Mouse (Mus musculus): ENCODE results near the gene E330021D16Rik. TPM values are rescaled to one million over a fixed set of nuclear protein-coding genes. Genes with fewer than 3 reads are reported as not detected.

Gene E330021D16Rik
- polyA plus RNA-seq, 1 experiment from 2014 or later: not detected

- no peak overlapping the region for H3K27ac ChIP-seq (ENCODE audit: low read depth, low read length)
- no peaks in the 10 kb centered on the region for H3K9me3 ChIP-seq (ENCODE audit: control insufficient read depth, low read length)
- H3K4me2 ChIP-seq: no peak overlapping the region
- no peak for ATAC-seq (replicated peaks; ENCODE audit: low FRiP score)
- no peak for DNase-seq (ENCODE audit: low spot score)
- no peaks in the 10 kb centered on the region for H3K4me1 ChIP-seq (replicated peaks; ENCODE audit: control insufficient read depth, insufficient read depth, low read length)
- no peaks in the 10 kb centered on the region for H3K27me3 ChIP-seq (replicated peaks; ENCODE audit: control insufficient read depth, insufficient read depth, low read length)
- no peak overlapping the region for H3K9ac ChIP-seq (ENCODE audit: low read depth, low read length)
- WGBS: 75% methylated on average over 4 of the region's 4 CpGs
- H3K36me3 ChIP-seq (ENCODE audit: control insufficient read depth, insufficient read depth, low read length): no peaks in the 10 kb centered on the region
- H3K4me3 ChIP-seq (ENCODE audit: low read depth, low read length): no peak overlapping the region
Measured at GRCm38 (mm10) chr6:136364008-136364407, 51.4 kb downstream of the E330021D16Rik start.

DNA sequence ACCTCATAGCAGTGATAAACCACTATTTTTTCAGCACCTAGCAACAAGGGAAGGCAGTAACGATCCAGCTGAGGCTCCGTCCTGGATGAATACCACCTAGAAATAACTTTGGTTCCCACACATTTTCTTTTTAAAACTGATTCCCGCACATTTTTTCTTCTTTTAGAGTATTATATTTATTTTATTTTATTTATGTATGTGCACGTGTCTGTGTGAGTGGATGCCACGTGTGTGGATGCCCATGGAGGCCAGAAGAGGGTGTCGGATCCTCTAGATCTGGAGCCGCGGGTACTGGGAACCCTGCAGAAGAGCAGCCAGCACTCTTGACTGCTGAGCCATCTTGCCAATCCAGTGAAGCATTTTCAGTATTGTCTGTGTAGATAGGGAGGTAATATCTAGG, 52.1 kb downstream of the E330021D16Rik start:
- Histone ChIP-seq H3K27ac (ENCODE audit: low read depth, low read length) (no peak overlapping the region), H3K4me3 (ENCODE audit: low read depth, low read length) (no peak overlapping the region), H3K27me3 (replicated peaks; ENCODE audit: control insufficient read depth, insufficient read depth, low read length) (no peaks in the 10 kb centered on the region), H3K36me3 (ENCODE audit: control insufficient read depth, insufficient read depth, low read length) (no peaks in the 10 kb centered on the region), H3K9me3 (ENCODE audit: control insufficient read depth, low read length) (no peaks in the 10 kb centered on the region), H3K4me2 (no peak overlapping the region), H3K4me1 (replicated peaks; ENCODE audit: control insufficient read depth, insufficient read depth, low read length) (no peaks in the 10 kb centered on the region), H3K9ac (ENCODE audit: low read depth, low read length) (no peak overlapping the region)
- ATAC-seq (replicated peaks; ENCODE audit: low FRiP score) (no peak), DNase-seq (ENCODE audit: low spot score) (no peak)
- 85% methylated on average over 8 of the region's 8 CpGs for WGBS

GRCm38 (mm10) chr6:136358471-136358870, 56.9 kb downstream of the E330021D16Rik start:
- Histone ChIP-seq H3K4me2 (no peak overlapping the region), H3K9me3 (ENCODE audit: control insufficient read depth, low read length) (no peaks in the 10 kb centered on the region), H3K36me3 (ENCODE audit: control insufficient read depth, insufficient read depth, low read length) (no peaks in the 10 kb centered on the region), H3K4me3 (ENCODE audit: low read depth, low read length) (no peak overlapping the region), H3K4me1 (replicated peaks; ENCODE audit: control insufficient read depth, insufficient read depth, low read length) (no peaks in the 10 kb centered on the region), H3K9ac (ENCODE audit: low read depth, low read length) (no peak overlapping the region), H3K27me3 (replicated peaks; ENCODE audit: control insufficient read depth, insufficient read depth, low read length) (no peaks in the 10 kb centered on the region), H3K27ac (ENCODE audit: low read depth, low read length) (no peak overlapping the region)
- DNase-seq (ENCODE audit: low spot score) (no peak), ATAC-seq (replicated peaks; ENCODE audit: low FRiP score) (no peak)
- WGBS: 74% methylated on average over 5 of the region's 5 CpGs

DNA sequence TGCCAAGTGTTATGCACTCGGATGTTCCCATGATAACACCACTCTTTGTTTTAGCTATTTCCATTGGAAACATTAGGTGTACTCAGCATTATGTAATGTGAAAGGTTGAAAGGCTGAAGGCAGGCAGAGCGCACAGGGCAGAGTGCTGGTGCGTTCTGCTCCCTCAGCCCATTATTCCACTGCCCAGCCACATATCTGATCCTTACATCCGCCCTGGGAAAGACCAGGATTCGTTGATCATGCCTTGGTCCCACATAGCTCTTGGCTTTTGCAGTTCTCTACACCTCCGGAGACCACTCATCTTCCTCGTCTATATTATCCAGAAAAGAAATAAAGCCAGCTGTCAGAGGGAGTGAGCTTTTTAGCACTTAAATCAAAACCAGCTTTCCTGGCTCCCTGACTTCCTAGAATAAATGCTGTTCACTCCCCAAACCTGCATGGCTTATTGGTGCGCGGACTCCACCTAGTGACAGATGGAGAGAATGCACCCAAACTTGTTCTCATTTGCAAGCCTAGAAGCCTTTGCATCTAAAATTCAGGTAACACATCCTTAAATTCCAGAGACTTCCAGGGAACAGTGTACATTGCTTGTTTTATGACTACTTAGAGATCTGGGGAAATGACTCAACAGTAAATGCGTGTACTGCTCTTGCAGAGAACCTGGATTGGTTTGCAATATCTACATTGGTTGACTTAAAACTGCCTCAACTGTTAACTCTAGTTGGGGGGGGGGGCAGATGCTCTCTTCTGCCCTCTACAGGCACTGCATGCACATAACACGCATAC, 61.8 kb downstream of the E330021D16Rik start:
- no peak for ATAC-seq (replicated peaks; ENCODE audit: low FRiP score)
- no peak overlapping the region for H3K4me3 ChIP-seq (ENCODE audit: low read depth, low read length)
- H3K4me2 ChIP-seq: no peak overlapping the region
- H3K36me3 ChIP-seq (ENCODE audit: control insufficient read depth, insufficient read depth, low read length): no peaks in the 10 kb centered on the region
- H3K4me1 ChIP-seq (replicated peaks; ENCODE audit: control insufficient read depth, insufficient read depth, low read length): no peaks in the 10 kb centered on the region
- H3K27ac ChIP-seq (ENCODE audit: low read depth, low read length): no peak overlapping the region
- H3K9ac ChIP-seq (ENCODE audit: low read depth, low read length): no peak overlapping the region
- DNase-seq (ENCODE audit: low spot score): peak; percentile 40
- 35% methylated on average over 11 of the region's 11 CpGs for WGBS
- no peaks in the 10 kb centered on the region for H3K9me3 ChIP-seq (ENCODE audit: control insufficient read depth, low read length)
- H3K27me3 ChIP-seq (replicated peaks; ENCODE audit: control insufficient read depth, insufficient read depth, low read length): no peaks in the 10 kb centered on the region

Other genes with a start within 250 kb of the E330021D16Rik start
- 0.04 and 0.32 TPM in 2 replicates for gene Grin2b, start 242.1 kb downstream of the E330021D16Rik start, polyA plus RNA-seq (2014; fragmentation: Nextera tagmentation; extraction: Ambion mirVana)
- not detected in 2 replicates for gene Gm8994, start 88.0 kb downstream of the E330021D16Rik start, polyA plus RNA-seq (2014; fragmentation: Nextera tagmentation; extraction: Ambion mirVana)
- gene Atf7ip, start 90.6 kb upstream of the E330021D16Rik start, polyA plus RNA-seq (2014; fragmentation: Nextera tagmentation; extraction: Ambion mirVana): 31.2 and 32.9 TPM in 2 replicates
- 0.86 and 1.2 TPM in 2 replicates for gene Plbd1, start 246.4 kb upstream of the E330021D16Rik start, polyA plus RNA-seq (2014; fragmentation: Nextera tagmentation; extraction: Ambion mirVana)

Measured in liver, embryonic 11.5 days (tissue).